Mouse (Mus musculus): ENCODE measurements around the gene 4930522H14Rik. TPM values are rescaled to one million over a fixed set of nuclear protein-coding genes. Genes with fewer than 3 reads are reported as not detected.
A peak's percentile ranks its signal among the peaks of the same experiment; 100 is the strongest.

The 4930522H14Rik gene
- not detected in 2 replicates for total RNA-seq (2014; fragmentation: Nextera tagmentation)
- not detected in 2 replicates for total RNA-seq (2017)

GRCm38 (mm10) chr4:109531111-109531510 is at the start of gene 4930522H14Rik:
Gene 4930522H14Rik (minus strand): TSS chr4:109531297.
- ATAC-seq (replicated peaks; ENCODE audit: poor library complexity, severe bottlenecking): no peak

GRCm38 (mm10) chr4:109578356-109578755 is 47.3 kb upstream of the 4930522H14Rik start:
- ATAC-seq (replicated peaks; ENCODE audit: poor library complexity, severe bottlenecking): no peak

GRCm38 (mm10) chr4:109576933-109577332 is 45.8 kb upstream of the 4930522H14Rik start:
- ATAC-seq (replicated peaks; ENCODE audit: poor library complexity, severe bottlenecking): peak; percentile 61

GRCm38 (mm10) chr4:109574845-109575244 is 43.7 kb upstream of the 4930522H14Rik start:
- peak; percentile 30; the same call in 1 of the 2 replicates for ATAC-seq (replicated peaks; ENCODE audit: poor library complexity, severe bottlenecking)

- ATAC-seq (replicated peaks; ENCODE audit: poor library complexity, severe bottlenecking): no peak
Measured at GRCm38 (mm10) chr4:109574331-109574730, 43.2 kb upstream of the 4930522H14Rik start.

GRCm38 (mm10) chr4:109572632-109573031 is 41.5 kb upstream of the 4930522H14Rik start:
- no peak for ATAC-seq (replicated peaks; ENCODE audit: poor library complexity, severe bottlenecking)

- ATAC-seq (replicated peaks; ENCODE audit: poor library complexity, severe bottlenecking): no peak
Measured at GRCm38 (mm10) chr4:109569421-109569820, 38.3 kb upstream of the 4930522H14Rik start.

GRCm38 (mm10) chr4:109568959-109569358 is 37.9 kb upstream of the 4930522H14Rik start:
- no peak for ATAC-seq (replicated peaks; ENCODE audit: poor library complexity, severe bottlenecking)

DNA sequence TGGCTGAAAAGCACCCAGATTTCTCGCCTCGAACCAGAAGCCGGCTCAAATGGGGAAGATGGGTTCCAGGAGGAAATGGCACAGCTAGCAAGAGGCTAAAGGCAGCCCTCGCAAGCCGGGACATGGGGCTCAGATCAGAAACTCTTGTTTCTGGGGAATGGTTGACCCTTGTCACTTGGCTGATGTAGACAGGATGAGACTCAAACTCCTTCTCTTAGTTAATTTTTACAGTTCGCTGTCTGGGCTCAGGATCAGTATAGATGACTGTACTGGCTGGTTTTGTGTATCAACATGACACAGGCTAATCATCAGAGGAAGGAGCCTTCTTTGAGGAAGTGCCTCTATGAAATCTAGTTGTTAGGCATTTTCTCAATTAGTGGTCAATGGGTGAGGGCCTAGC is 33.6 kb upstream of the 4930522H14Rik start:
- ATAC-seq (replicated peaks; ENCODE audit: poor library complexity, severe bottlenecking): no peak

DNA sequence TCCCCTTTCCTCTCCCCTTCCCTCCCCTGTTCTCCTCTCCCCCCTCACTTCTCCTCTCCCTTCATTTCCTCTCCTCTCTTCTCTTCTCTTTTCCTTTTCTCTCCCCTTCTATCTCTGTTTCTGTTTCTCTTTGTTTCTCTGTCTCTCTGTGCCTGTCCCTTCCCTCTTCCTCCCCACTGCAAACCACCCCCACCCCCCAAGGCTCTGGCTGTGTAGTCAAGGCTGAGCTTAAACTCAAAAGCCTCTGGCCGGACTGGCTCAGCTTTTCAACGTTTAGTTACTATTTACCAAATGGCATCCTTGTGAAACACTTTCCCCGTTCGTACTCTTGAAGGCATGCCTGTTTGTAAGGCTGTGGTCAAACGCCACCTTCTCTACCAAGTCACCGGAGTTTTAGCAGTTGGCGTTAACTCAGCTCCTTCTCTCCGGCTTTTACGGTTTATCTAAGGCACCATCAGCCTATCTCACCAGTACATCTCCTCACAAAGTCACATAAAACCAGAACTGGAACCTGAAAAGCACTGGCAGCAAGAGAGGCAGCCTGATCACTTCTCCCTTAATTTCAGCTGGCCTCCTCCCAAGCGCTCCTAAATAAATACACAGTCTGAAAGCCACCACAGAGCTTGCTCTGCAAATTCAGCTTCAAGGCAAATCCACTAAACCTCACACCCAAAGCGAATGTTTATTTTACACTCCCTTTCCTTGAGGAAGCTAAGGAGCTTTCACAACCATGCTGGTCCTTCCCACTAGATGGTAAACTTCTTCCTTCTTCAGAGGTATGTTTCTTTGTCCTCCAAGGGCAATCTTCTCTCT is 19.4 kb upstream of the 4930522H14Rik start:
- ATAC-seq (replicated peaks; ENCODE audit: poor library complexity, severe bottlenecking): peak; percentile 52

DNA sequence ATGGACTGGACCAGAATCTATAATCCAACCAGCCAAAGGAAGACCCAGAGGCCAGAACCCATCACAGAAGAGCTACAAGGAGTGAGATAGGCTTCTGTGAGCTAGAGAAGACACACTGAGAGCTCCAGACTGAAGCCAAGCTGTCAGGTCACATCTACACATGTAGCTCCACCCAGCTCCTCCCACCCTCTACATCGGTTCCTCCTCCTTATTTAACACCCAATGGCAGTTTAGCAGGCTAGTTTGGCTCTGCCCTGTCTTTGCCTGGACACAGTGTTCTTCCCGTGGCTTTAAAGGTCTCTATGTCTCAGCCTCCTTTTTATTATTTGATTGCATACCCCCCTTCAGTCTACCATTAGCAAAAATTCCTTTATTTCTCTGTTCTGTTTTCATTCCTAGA is 16.2 kb upstream of the 4930522H14Rik start:
- ATAC-seq (replicated peaks; ENCODE audit: poor library complexity, severe bottlenecking): peak; percentile 58

DNA sequence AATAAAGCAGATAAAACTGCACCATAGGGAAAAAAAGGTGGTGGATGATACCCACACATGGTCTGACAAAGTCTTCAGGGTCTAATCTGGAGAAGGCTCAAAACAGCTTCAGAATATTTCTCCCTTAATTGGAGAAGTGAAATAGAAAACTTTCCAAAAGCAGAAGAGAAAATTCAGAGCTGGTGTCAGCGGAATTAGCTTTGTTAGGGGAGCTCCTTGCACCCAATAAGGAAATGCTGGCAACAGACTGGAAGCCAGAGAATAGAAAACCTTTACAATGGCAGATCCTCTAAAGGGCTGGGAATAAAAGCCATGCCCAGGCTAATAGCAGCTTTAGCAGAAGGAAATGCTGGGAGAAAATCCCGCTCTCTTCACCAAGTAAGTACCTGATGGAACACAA is 15.4 kb upstream of the 4930522H14Rik start:
- ATAC-seq (replicated peaks; ENCODE audit: poor library complexity, severe bottlenecking): peak; percentile 60

- ATAC-seq (replicated peaks; ENCODE audit: poor library complexity, severe bottlenecking): no peak
Measured at GRCm38 (mm10) chr4:109530245-109530816, 766 bp downstream of the 4930522H14Rik start.

DNA sequence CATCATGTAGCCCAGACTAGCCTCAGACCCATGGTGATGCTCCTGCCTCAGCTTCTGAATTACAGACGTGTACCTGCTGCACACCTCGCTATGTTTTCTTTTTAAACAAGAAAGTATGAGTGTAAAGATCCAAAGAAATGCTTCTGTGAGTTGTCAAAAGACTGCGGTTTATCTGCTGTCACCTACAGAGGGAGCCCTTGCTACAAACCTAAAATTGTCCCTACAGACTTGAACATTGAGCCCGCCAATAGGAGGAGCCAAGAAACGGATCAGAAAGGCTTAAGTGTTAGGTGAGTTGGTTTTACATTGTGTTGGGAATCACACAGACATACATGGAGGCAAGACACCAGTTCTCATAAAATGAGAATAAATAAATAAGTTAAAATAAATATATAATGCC is 26.2 kb downstream of the 4930522H14Rik start:
- ATAC-seq (replicated peaks; ENCODE audit: poor library complexity, severe bottlenecking): peak; percentile 98

- no peak for ATAC-seq (replicated peaks; ENCODE audit: poor library complexity, severe bottlenecking)
Measured at GRCm38 (mm10) chr4:109498476-109498875, 32.6 kb downstream of the 4930522H14Rik start.

- ATAC-seq (replicated peaks; ENCODE audit: poor library complexity, severe bottlenecking): no peak
Measured at GRCm38 (mm10) chr4:109493581-109493980, 37.5 kb downstream of the 4930522H14Rik start.

GRCm38 (mm10) chr4:109488812-109489211 is 42.3 kb downstream of the 4930522H14Rik start:
- ATAC-seq (replicated peaks; ENCODE audit: poor library complexity, severe bottlenecking): no peak

- ATAC-seq (replicated peaks; ENCODE audit: poor library complexity, severe bottlenecking): peak; percentile 81
Measured at GRCm38 (mm10) chr4:109484621-109485020, 46.5 kb downstream of the 4930522H14Rik start, which contains the start of gene Rnf11. Gene Rnf11 (minus strand): TSS chr4:109484728.

GRCm38 (mm10) chr4:109482701-109483100 is 48.4 kb downstream of the 4930522H14Rik start:
- no peak for ATAC-seq (replicated peaks; ENCODE audit: poor library complexity, severe bottlenecking)

- peak; percentile 73 for ATAC-seq (replicated peaks; ENCODE audit: poor library complexity, severe bottlenecking)
Measured at GRCm38 (mm10) chr4:109481424-109481823, 49.7 kb downstream of the 4930522H14Rik start.

GRCm38 (mm10) chr4:109477454-109477853 is 53.6 kb downstream of the 4930522H14Rik start:
- no peak for ATAC-seq (replicated peaks; ENCODE audit: poor library complexity, severe bottlenecking)

Data from granulocyte monocyte progenitor cell, adult 5-6 weeks (primary cell).